Mouse (Mus musculus) hindbrain, embryonic 12.5 days (tissue): ENCODE measurements at regions not wholly inside any gene's neighbourhood (a gene's known extent, or its start where the extent isn't known, plus 50 kb on each side); places are given as distances from the start of the nearest gene placed in this dataset.

ENCODE experiments used
- ATAC-seq: fragments of 200-750 bp; cut with Nextera tagmentation; 2 replicates; pipeline ENCODE4 v1.8.0; 2017; ENCODE audit warnings: moderate TSS enrichment; ENCODE audit not compliant: low FRiP score
- H3K27ac ChIP-seq: fragments of 300-500 bp; sonication (generic); 2 replicates; pipeline ENCODE4 v1.5.1; 2016; ENCODE audit warnings: mild to moderate bottlenecking
- H3K27me3 ChIP-seq: fragments of 300-500 bp; sonication (generic); 2 replicates; pipeline ENCODE4 v1.6.1; 2016; ENCODE audit warnings: mild to moderate bottlenecking
- H3K36me3 ChIP-seq: fragments of 300-500 bp; sonication (generic); 2 replicates; pipeline ENCODE4 v1.6.1; 2016; ENCODE audit warnings: mild to moderate bottlenecking
- H3K4me1 ChIP-seq: fragments of 300-500 bp; sonication (generic); 2 replicates; pipeline ENCODE4 v1.6.1; 2016
- H3K4me2 ChIP-seq: fragments of 300-500 bp; sonication (generic); replicated peaks from 2 replicates; pipeline ENCODE4 v1.6.1; 2016; ENCODE audit warnings: mild to moderate bottlenecking
- H3K4me3 ChIP-seq: fragments of 300-500 bp; sonication (generic); 2 replicates; pipeline ENCODE4 v1.5.1; 2016; ENCODE audit warnings: mild to moderate bottlenecking
- H3K9ac ChIP-seq: fragments of 300-500 bp; sonication (generic); 2 replicates; pipeline ENCODE4 v1.6.1; 2016; ENCODE audit warnings: mild to moderate bottlenecking, moderate library complexity
- H3K9me3 ChIP-seq: fragments of 300-500 bp; sonication (generic); replicated peaks from 2 replicates; pipeline ENCODE4 v1.6.1; 2016; ENCODE audit warnings: mild to moderate bottlenecking
- WGBS: fragments of 180-500 bp; shearing (Covaris S2); methylation state at CpG from one replicate; pipeline ENCODE4 v1.1.7; 2016; 5-methylcytosine and 5-hydroxymethylcytosine counted together

GRCm38 (mm10) chr2:115309856-115310631 is 271.5 kb upstream of the BC052040 start:
- Histone ChIP-seq H3K4me2 (no peak overlapping the region), H3K4me3 (no peak overlapping the region), H3K27me3 (no peaks in the 10 kb centered on the region), H3K9me3 (no peaks in the 10 kb centered on the region), H3K36me3 (no peaks in the 10 kb centered on the region), H3K4me1 (peaks cover 6% of the 10 kb centered on the region; the same call in 1 of the 2 replicates), H3K27ac (no peak overlapping the region), H3K9ac (no peak overlapping the region)
- WGBS: 26% methylated on average over 4 of the region's 4 CpGs
- no peak for ATAC-seq

- Histone ChIP-seq H3K27me3 (no peaks in the 10 kb centered on the region), H3K4me3 (no peak overlapping the region), H3K9me3 (no peaks in the 10 kb centered on the region), H3K27ac (no peak overlapping the region), H3K36me3 (no peaks in the 10 kb centered on the region), H3K4me1 (no peaks in the 10 kb centered on the region), H3K4me2 (no peak overlapping the region), H3K9ac (no peak overlapping the region)
- 86% methylated on average over 3 of the region's 3 CpGs for WGBS
- no peak for ATAC-seq
These were observed 263.0 kb upstream of the BC052040 start for GRCm38 (mm10) chr2:115318551-115318950.

- Histone ChIP-seq H3K4me1 (no peaks in the 10 kb centered on the region), H3K4me3 (no peak overlapping the region), H3K9ac (no peak overlapping the region), H3K27me3 (no peaks in the 10 kb centered on the region), H3K36me3 (no peaks in the 10 kb centered on the region), H3K27ac (no peak overlapping the region), H3K9me3 (no peaks in the 10 kb centered on the region), H3K4me2 (no peak overlapping the region)
- 37% methylated on average over 5 of the region's 5 CpGs for WGBS
- ATAC-seq: no peak
These were observed 258.9 kb upstream of the BC052040 start for GRCm38 (mm10) chr2:115322582-115322981.

GRCm38 (mm10) chr2:115326526-115326925 is 255.0 kb upstream of the BC052040 start:
- Histone ChIP-seq H3K4me3 (no peak overlapping the region), H3K36me3 (no peaks in the 10 kb centered on the region), H3K27me3 (no peaks in the 10 kb centered on the region), H3K4me1 (no peaks in the 10 kb centered on the region), H3K27ac (no peak overlapping the region), H3K4me2 (no peak overlapping the region), H3K9me3 (no peaks in the 10 kb centered on the region), H3K9ac (no peak overlapping the region)
- ATAC-seq: no peak
- 73% methylated on average over 2 of the region's 2 CpGs for WGBS

- no peak overlapping the region for H3K4me3 ChIP-seq
- no peak for ATAC-seq
- no peak overlapping the region for H3K27ac ChIP-seq
- 30% methylated on average over 7 of the region's 7 CpGs for WGBS
- H3K36me3 ChIP-seq: no peaks in the 10 kb centered on the region
- no peaks in the 10 kb centered on the region for H3K27me3 ChIP-seq
- H3K9me3 ChIP-seq: no peaks in the 10 kb centered on the region
- no peak overlapping the region for H3K4me2 ChIP-seq
- H3K9ac ChIP-seq: no peak overlapping the region
- H3K4me1 ChIP-seq: no peaks in the 10 kb centered on the region
These were observed 243.3 kb upstream of the BC052040 start for GRCm38 (mm10) chr2:115338178-115338577.

GRCm38 (mm10) chr2:115339034-115339433 is 242.5 kb upstream of the BC052040 start:
- no peak overlapping the region for H3K4me3 ChIP-seq
- no peak overlapping the region for H3K9ac ChIP-seq
- ATAC-seq: no peak
- H3K27ac ChIP-seq: no peak overlapping the region
- no peaks in the 10 kb centered on the region for H3K27me3 ChIP-seq
- H3K4me1 ChIP-seq: no peaks in the 10 kb centered on the region
- no peak overlapping the region for H3K4me2 ChIP-seq
- WGBS: 72% methylated on average over 4 of the region's 4 CpGs
- H3K9me3 ChIP-seq: no peaks in the 10 kb centered on the region
- no peaks in the 10 kb centered on the region for H3K36me3 ChIP-seq

- Histone ChIP-seq H3K4me1 (no peaks in the 10 kb centered on the region), H3K4me3 (no peak overlapping the region), H3K4me2 (no peak overlapping the region), H3K9ac (no peak overlapping the region), H3K27me3 (no peaks in the 10 kb centered on the region), H3K27ac (no peak overlapping the region), H3K36me3 (no peaks in the 10 kb centered on the region), H3K9me3 (no peaks in the 10 kb centered on the region)
- ATAC-seq: no peak
- 87% methylated on average over 14 of the region's 14 CpGs for WGBS
These were observed 239.2 kb upstream of the BC052040 start for GRCm38 (mm10) chr2:115342360-115342759.

GRCm38 (mm10) chr2:115346551-115346950 is 235.0 kb upstream of the BC052040 start:
- Histone ChIP-seq H3K27me3 (no peaks in the 10 kb centered on the region), H3K4me2 (no peak overlapping the region), H3K4me1 (no peaks in the 10 kb centered on the region), H3K4me3 (no peak overlapping the region), H3K36me3 (no peaks in the 10 kb centered on the region), H3K27ac (no peak overlapping the region), H3K9me3 (no peaks in the 10 kb centered on the region), H3K9ac (no peak overlapping the region)
- WGBS: 68% methylated on average over 6 of the region's 6 CpGs
- ATAC-seq: no peak

- Histone ChIP-seq H3K4me3 (no peak overlapping the region), H3K9ac (no peak overlapping the region), H3K27me3 (no peaks in the 10 kb centered on the region), H3K9me3 (no peaks in the 10 kb centered on the region), H3K27ac (no peak overlapping the region), H3K4me1 (no peaks in the 10 kb centered on the region), H3K36me3 (no peaks in the 10 kb centered on the region), H3K4me2 (no peak overlapping the region)
- no peak for ATAC-seq
- WGBS: 27% methylated on average over 2 of the region's 2 CpGs
These were observed 233.3 kb upstream of the BC052040 start for GRCm38 (mm10) chr2:115348263-115348662.

GRCm38 (mm10) chr2:115371072-115371471 is 210.4 kb upstream of the BC052040 start:
- Histone ChIP-seq H3K4me3 (no peak overlapping the region), H3K4me2 (no peak overlapping the region), H3K27me3 (no peaks in the 10 kb centered on the region), H3K27ac (no peak overlapping the region), H3K9me3 (no peaks in the 10 kb centered on the region), H3K4me1 (no peaks in the 10 kb centered on the region), H3K9ac (no peak overlapping the region), H3K36me3 (no peaks in the 10 kb centered on the region)
- 70% methylated on average over 6 of the region's 6 CpGs for WGBS
- ATAC-seq: no peak

GRCm38 (mm10) chr2:115375336-115375735 is 206.2 kb upstream of the BC052040 start:
- 81% methylated on average over 5 of the region's 5 CpGs for WGBS
- no peaks in the 10 kb centered on the region for H3K4me1 ChIP-seq
- H3K27me3 ChIP-seq: no peaks in the 10 kb centered on the region
- H3K9me3 ChIP-seq: no peaks in the 10 kb centered on the region
- no peak overlapping the region for H3K4me2 ChIP-seq
- ATAC-seq: no peak
- H3K9ac ChIP-seq: no peak overlapping the region
- H3K36me3 ChIP-seq: no peaks in the 10 kb centered on the region
- H3K4me3 ChIP-seq: no peak overlapping the region
- no peak overlapping the region for H3K27ac ChIP-seq

- no peaks in the 10 kb centered on the region for H3K9me3 ChIP-seq
- ATAC-seq: no peak
- H3K27ac ChIP-seq: no peak overlapping the region
- H3K4me1 ChIP-seq: peaks cover 11% of the 10 kb centered on the region; the same call in 1 of the 2 replicates
- H3K9ac ChIP-seq: no peak overlapping the region
- 44% methylated on average over 13 of the region's 13 CpGs for WGBS
- H3K27me3 ChIP-seq: peaks cover 6% of the 10 kb centered on the region
- no peak overlapping the region for H3K4me2 ChIP-seq
- no peak overlapping the region for H3K4me3 ChIP-seq
- H3K36me3 ChIP-seq: no peaks in the 10 kb centered on the region
These were observed 196.9 kb upstream of the BC052040 start for GRCm38 (mm10) chr2:115384414-115385180.
